Mouse (Mus musculus): ENCODE data around the gene Rnf6.

Rnf6 gene

DNA sequence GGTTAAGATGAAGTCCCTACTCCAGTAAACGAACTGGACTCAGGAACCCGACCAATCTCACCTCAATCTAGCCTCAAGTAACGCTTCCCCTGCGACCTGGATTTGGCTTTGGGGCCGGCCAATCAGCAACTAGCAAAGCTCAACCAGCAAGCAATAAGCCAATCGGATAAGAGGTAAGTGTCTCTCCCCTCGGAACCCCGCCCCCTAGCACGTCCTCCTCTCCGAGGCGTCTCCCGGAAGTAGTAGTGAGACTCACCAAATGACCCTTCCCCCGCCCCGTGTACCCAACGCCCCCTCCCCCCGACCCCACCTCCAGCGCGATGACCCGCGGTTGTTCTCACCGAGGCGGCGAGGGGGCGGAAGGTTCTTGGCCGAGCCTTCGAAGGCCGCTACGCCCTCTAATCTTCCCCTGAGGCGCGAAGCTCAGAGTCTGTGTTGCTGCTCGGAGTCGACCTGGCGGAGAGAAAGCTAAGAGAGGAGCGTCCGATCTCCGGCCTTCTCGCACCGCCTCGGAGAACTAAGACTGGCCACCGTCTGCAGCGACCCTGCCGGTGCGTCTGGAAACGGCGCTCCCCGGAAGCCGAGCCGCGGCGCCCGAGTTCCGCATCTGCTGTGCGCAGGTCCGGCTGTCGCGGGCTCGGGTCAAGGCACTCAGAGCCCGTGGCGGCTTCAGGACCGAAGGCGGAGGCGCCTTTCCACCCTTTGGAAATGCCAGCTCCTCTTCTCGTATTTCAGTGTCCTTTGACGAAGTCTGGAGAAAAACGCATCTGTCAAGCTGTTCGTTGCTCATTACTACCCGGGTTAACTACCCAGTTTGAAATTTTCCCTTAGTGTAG, at the start of gene Rnf6:
TSS of gene Rnf6 (minus strand) at position 677 of the 836 bp plus-strand sequence.
- peak; percentile 95 for DNase-seq

DNA sequence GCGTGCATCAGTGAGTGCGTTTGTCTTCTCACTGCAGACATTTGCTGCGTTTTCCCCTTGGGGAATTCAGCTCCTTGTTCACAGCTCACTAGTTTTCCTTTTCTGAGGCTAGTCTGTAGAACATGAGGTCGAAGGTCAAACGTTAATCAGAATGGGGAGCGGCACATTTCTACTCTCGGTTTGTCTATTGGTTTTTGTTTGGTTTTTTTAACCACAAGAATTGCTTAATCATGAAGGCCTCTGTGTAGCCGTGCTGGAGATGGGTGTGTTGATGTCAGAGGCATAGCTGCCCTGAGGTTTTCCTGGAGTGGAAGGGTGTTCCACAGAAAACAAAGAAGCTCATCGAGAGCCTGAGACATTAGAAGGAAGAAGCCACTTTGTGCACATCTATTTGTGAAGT, 49.2 kb upstream of the Rnf6 start:
- DNase-seq = no peak

DNA sequence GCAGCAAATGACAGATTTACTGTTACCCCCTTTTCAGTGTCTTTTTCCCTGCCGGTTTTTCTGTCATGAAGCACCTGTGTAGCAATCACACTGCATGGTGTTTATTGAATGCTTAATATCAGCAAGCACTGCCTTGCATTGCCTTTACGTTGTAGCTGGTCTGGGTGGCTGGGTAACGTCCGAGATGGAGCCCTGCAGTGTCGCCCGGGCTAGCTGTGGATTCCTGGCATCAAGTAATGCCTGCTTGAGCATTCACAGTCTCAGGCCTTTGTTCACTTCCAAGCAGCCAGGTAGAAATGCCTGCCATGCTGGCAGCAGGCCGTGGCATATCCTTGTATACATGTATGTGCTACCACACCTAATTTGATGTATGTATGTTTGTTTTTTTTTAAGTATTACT, 46.4 kb upstream of the Rnf6 start:
- DNase-seq = no peak

DNA sequence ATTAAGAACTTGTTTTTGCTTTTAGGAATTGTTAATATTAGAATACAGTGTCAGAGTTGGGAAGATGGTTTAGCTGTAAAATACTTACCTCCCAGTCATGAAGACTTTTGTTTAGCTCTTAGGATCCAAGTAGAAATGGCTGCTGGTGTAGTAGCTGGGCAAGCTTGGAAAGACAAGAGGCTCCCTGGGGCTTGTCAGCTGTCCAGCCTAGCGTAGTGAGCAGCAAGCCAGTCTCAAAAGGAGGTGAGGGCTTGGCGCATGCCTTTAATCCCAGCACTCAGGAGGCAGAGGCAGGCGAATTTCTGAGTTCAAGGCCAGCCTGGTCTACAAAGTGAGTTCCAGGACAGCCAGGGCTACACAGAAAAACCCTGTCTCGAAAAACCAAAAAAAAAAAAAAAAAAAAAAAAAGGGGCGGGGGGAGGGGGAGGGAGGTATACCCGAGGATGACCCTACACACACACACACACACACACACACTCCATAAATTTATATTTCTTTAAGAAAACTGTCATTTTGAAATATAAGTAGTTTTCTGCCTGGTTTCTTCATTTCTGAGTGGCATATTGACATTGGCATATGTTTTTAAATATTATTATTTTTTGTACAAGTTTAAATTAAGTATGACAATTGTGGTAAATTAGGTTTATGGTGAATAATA, 44.7 kb upstream of the Rnf6 start:
- DNase-seq = no peak

DNA sequence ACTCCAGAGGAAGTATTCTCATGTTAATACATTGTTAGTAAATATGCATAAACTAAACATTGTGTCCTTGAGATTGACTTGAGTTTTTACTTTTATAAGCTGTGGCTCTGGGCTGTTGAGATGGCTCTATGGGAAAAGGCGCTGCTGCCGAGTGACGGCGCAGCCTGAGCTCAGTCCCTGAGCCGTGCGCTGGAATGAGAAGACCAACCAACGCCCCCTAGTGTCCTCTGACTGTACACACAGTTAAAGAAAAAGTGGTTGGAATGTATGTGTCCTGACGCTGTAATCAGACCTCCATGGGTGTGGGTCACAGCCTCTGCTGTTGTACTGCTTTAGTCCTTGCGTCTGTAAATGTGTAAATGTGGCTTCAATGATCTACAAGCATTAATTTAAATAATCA, 38.6 kb upstream of the Rnf6 start:
- no peak for DNase-seq

DNA sequence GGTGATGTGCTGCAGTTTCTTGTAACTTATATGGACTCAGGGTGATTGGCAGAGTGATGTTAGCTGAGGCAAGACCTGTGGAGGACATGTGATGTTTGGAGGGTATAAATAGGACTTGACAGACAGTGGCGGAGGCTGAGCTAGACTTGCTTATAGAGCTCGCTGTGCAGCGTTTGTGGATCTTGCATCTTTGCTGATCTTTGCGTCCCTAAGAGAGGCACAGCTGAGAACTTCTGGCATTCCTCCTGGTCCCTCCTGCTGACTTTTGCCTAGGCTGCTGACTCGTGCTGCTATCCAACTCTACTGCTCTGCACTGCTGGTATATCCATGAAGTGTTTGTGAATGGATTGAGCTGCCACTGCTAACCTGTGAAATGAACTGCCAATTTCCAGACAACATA, 32.3 kb upstream of the Rnf6 start:
- no peak for DNase-seq

DNA sequence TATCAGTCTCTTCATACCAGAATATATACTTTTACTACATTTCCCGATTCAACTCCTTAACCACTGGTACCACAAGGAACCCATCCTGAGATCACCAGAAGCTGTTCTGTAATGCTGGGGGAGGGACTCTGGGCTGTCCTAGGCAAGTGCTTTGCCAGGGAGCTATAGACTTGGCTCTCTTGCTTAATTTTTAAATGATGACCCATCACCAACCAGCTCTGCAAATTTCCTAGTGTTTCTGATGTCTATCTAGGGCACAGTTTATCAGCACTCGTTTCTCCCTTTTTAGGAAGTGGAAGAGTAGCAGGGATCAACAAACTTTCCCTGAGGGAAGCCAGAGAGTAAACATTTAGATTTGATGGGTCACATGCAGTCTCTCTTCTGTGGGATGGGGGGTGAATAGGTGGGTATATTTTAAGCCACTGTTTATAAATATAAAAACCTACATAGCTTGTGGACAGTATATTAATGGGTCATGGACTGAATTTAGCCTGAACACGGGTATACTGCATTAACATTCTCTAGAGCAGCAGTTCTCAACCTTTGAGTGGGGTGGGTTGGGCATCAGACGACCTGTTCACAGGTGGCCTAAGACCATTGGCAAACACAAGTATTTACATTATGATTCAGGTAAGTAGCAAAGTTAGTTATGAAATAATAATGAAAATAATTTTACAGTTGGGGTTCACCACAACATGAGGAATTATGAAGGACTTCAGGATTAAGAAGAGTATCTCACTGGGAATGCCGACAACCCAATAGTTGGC, 30.5 kb upstream of the Rnf6 start:
- no peak for DNase-seq

DNA sequence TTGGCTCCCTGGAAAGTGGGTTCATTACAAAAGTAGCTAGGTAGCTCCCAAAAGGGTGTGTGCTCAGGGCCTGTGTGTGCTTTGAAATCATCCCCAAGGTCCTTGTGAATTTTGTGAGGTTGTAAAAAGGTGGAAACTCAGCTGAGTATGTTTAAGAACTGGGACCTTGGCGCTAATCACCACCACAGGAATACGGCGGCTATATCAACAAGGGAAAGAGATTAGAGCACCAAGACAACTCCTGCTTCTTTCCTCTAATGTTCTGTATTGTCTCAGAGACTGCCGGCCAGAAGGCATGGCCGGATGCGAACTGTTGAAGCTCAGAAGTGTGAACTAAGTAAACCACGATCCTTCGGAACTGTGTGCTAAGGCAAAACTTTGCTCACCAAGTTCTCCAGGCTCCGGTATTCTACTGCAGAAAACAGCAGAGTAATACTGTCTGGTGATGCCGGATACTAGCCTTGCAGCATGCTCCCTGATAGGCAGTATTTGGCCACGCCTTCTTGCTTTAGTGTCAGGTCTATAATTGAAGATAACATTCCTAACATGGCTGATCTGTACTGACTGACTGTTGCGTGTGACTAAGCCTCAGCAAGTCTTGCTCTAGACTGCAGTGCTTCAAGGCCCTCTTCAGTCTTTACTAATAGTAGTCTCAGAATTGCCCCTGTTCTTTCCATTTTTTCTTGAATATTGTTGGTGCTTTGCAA, 29.2 kb upstream of the Rnf6 start:
- no peak for DNase-seq

DNA sequence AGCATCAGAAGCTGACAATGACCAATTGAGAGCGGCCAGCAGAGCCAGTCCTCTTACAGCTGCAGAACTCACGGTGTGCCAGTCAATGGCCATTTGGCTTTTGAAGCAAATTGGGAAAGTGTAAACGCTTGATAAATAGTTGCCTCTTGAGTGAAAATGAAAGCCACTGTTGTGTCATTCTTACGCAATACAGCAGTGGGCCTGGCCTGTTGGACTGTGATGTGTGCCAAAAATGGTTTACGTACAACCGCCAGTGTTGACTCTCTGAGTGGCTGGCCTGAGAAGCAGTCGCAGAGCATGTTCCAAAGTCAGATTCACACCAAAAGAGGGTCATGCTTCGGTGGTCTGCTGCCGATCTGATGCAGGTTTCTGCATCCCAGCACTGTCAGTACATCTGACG, 27.4 kb upstream of the Rnf6 start:
- DNase-seq = no peak

DNA sequence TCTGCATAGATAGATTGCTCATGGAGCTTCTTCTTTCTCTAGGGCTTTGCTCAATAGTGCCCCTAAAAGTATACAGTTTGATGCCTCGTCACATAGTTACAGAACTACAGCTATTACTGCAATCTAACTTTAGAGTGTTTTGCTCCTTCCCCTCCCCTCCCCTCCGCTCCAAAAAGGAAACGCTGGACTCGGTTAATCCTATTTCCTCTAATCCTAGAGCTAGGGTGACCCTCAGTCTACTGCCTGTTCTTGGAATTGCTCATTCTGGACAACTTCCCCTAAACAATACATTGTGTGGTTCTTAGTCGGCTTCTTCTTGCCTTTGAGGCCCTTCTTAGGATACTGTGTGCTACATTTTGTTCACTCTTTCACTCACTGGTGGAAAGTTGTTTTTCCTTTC, 26.4 kb upstream of the Rnf6 start:
- DNase-seq = no peak

DNA sequence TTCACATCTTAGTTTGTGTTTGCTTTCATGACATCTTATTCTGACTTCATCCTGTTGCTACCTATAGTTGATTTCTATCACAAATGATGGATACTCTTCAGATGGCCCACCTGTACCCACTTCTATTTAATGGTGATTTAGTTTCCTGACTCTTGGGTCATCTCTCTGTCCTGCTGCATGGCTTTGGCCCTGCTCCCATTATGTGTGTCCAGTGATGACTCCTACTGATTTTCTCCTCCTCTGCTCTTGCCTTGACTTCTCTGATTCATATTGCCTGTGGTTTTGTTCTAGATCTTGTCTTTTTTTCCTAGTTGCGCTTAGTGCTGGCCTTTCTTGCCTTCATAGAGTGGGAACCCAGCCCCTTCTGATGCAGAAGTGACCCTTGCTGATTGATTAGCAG, 25.0 kb upstream of the Rnf6 start:
- no peak for DNase-seq

DNA sequence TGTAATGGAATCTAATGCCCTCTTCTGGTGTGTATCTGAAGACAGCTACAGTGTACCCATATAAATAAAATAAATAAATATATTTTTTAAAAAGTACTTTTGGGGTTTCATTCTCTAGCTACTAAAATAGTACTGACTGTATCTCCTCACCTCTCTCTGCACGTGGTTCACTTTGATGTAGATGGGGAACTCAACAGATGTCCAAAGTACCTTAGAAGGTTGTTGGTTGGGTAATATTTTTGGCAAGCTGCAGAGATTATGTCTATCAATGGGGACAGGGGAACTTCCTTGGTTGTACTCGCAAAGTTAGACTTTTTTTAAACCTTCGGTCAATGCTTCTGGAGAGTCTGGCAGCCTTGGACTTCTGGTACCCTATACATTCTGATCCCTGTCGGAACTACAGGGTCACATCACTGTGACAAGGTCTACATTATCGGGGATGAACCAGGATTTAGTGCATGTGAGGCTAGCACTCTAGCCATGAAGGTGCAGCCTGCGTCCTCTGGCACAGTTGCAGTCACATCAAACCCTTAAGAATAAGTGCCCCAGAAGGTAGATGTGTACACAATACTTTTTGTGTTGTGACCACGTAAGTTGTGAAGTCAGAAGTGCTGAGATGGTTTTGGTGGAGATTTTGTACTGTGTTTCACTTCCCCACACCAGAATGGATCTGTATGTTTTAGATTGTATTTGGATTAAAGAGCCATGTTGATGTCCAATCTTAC, 24.5 kb upstream of the Rnf6 start:
- no peak for DNase-seq

DNA sequence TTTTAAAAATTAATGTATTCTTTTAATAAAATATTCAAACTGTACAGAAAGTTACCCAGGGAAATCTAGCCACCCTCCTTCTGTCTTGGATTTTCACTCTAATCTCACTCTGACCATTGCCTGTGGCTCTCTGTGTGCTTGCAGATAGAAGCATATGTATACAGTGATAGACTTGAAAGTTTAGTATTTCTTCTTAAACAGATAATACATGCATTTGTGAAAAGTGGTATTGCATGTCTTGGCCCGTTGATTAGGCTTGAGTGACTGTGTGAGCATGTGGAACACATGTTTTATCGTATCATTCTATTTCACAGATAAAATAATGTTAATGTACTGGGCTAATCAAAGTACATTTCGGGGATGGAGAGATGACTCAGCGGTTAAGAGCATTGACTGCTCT, 23.8 kb upstream of the Rnf6 start:
- DNase-seq = no peak

DNA sequence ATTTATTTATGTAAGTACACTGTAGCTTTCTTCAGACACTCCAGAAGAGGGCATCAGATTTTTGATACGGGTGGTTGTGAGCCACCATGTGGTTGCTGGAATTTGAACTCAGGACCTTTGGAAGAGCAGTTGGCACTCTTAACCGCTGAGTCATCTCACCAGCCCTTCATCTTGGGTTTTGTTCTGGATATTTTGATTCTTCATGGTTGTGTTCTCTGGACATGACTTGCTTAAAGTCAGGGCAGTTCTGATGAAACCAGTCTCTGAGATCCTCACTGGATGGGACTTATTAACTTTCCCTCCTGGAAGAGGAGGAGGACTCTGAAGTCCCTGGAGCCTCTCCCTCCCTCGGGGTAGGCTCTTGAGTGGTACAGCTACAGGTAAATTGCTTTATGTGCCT, 19.8 kb upstream of the Rnf6 start:
- DNase-seq = no peak

DNA sequence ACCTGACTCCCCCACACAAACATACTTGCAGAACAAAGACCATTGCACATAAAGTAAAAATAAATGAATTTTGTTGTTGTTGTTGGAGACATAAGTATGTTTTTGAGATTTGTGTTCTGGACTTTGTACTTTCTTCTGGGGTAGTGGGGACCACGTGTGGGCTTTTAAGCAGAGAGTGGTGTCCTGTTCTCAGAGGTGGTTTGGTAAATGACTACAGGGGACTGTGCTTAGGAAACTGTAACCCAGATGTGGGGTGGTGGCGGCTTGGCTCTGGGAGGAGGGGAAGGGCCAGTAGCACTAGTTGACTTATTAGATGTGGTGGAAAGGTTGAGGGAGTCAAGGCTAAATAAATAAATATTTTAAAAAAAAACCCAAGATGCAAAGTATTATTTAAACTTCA, 19.4 kb upstream of the Rnf6 start:
- no peak for DNase-seq

DNA sequence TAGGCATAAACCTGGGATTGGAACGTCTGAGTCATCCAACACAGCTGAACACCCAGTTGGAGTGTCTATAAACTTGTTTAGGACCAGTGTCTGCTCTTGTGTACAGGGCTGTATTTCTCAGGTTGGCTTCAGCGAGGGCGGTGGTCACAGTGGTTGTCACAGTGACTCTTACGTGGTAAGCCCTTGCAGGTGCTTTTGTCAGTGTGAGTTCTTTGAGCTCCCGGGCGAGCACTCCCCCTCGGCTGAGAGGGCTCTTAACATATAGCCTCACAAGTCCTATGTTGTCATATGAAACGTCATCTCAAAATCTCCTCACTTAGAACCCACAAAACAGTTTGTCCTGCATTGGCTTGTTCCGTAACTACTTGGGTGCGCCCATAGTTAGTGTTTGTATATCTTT, 16.9 kb upstream of the Rnf6 start:
- DNase-seq = no peak

DNA sequence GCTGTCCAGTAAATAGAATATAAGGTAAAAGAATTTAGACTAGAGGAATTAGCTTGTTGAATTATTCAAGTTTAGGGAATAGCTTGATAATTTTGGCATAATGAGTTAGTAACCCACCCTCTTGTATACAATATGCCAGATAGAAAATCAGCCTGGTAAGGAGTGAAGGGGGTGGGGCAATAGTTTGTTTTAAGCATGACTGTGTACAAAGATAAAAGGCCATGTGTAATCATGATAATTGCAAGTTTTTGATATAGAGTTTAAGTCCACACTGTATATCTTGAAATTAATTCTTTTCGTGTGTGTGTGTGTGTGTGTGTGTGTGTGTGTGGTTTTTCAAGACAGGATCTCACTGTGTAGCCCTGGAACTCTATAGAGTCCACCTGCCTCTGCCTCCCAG, 13.0 kb upstream of the Rnf6 start:
- DNase-seq = no peak

DNA sequence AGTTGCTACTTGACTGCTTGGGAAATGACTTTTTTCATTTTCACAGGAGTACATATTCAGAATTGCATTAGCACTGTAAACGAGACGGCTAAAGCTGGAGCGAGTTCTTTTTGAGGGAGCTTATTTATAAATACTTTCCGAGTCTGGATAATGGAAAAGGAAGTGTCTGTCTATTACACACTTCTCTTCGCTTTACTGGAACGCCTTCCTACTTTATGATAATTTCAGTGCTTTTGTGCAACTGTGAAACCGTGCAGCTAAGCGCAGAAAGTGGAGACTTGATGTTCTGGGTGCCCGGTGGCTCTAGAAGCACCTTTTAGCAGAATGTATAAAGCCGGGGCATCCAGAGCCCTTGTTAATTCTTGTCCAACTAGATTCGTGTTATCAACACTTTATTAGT, 11.5 kb upstream of the Rnf6 start:
- no peak for DNase-seq

DNA sequence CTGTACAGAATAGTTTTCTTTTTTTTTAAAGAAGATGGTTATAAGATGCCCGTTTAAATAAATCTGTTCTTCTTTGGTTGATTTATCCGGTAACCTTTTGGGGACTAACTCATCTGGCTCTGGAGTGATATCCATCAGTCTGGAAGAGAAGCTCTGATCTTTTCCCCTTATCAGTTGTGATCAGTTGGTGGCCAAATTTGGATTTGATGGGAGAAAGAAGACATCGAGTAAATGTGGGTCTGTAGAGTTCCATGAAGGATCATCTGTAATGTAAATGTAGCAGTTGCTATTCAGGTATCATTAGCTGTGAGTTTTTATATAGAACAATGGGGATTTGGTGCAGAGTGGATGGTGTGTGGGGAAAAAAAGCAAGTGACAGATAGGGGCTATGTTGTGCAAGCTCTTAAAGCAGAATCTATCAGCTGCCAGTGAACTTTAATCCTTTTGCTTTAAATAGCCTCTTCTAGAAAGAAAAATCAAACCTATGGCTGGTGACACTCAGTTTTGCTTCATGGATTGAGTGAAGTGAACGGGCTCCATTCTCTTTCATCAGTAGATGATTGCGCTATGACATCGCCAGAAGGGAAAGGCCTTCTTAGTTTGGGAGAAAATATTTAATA, 10.8 kb upstream of the Rnf6 start:
- no peak for DNase-seq

DNA sequence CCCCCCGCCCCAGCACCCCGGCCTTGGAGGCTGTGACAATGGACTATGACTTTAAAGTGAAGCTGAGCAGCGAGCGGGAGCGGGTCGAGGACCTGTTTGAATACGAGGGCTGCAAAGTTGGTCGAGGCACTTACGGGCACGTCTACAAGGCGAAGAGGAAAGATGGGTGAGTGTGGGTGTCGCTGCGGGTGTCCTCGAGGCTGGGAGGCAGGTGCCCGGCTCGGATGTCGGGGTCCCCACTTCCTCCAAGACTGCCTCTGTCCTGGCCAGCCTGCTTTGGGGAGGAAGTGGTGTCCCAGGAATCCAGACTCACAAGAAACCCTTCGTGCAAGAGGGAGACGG, 10.3 kb upstream of the Rnf6 start:
- DNase-seq = peak; percentile 62

DNA sequence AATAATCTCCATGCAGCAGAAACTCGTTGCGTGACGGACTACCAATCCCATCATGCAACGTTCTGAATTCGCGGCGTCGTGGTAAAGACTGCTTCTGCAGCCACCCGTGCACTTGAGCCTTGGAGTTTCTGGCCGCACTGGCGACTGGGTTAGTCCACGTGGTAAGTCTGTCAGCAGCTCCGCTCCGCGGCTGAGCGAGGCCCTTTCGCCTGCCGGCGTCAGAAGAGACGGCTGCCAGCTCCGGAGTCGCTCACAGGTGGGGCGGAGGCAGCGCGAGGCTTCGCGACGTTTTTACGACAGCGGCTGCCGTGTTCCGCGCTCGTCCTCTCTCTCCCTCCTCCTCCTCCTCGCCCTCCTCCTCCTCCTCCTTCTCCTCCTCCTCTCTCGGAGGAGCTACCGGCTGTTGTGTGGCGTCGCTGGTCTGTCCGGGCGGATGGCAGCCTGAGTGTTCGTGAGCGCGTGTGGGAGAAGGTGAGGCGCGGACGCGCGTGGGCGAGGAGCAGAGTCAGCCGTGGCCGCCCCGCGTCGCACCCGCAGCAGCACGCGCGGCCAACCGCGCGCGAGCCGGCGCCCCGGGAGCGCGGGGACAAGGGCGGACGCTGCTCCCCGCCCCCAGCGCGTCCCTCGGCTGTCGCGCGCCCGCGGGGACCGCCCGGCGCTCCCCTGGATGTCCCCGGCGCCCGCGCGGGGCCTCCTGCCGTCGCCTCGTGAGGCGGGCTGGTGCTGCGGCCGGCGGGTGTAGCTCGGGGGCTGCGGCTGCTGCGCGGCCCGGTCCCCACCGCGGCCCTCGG, 9.7 kb upstream of the Rnf6 start, which contains the start of gene Cdk8:
TSS of gene Cdk8 (plus strand) at position 367 of the 791 bp plus-strand sequence.
- DNase-seq = peak; percentile 90

All from thymus, postnatal 4 days (tissue).